Mouse (Mus musculus) cerebellum, adult 11-12 months (tissue): ENCODE measurements at regions not wholly inside any gene's neighbourhood (a gene's known extent, or its start where the extent isn't known, plus 50 kb on each side); places are given as distances from the start of the nearest gene placed in this dataset.

Experiments
- DNase-seq: peaks from one replicate; pipeline ENCODE4 v3.0.0; 2022

DNA sequence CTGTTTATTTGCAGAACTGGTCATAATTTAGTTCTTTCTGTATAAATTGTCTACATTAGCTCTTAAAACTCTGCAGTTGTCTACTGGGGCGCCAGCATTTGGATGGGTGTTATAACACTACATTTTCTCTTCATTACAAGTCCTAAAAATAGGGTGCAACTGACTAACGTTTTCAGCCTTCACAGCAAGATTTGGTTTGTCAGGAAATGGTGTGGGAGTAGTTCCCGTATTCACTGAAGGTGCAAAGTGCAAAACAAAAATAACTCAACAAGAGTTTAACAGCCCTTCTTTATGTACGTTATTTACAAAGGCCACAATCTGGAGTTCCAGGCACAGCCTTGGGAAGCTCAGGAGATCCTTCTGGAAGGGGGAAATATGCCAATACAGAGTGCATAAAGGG, 642.7 kb downstream of the Car8 start:
- no peak for DNase-seq

DNA sequence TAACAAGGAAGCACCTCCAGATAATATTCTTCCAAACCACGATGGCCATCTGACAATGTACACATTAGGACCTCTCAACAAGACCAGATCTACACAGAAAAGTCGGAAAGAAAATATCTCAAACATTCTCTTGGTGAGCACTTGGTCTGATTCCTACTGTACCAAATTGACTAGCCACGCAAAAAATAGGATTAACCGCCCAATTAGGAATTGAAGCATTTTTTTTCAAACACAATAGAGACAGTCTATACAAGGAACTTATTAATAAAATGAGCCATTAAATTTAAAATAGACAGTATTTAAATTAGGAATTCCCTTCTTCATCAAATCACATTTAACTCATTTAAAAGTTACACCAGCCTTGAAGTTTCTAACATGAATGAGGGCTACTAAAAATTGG, 655.0 kb downstream of the Car8 start:
- no peak for DNase-seq

DNA sequence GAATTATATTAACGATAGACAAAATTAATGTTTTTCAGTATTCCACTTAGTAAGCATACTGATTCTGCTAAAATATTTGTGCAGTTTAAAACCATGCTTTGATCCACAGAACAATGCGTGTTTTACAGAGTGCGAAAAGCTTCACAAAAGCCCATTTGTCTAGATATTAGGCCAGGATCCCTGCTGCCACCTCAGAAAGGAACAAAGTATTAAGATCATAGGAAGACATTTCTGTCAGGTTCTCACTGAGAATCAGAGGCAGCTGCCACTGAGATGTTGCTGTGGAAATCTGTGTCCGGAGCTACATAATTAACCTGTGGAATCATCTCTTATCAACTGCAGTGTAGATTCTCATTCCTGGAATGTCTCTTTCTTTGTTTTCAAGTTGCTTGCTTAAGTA, 656.9 kb downstream of the Car8 start:
- no peak for DNase-seq

DNA sequence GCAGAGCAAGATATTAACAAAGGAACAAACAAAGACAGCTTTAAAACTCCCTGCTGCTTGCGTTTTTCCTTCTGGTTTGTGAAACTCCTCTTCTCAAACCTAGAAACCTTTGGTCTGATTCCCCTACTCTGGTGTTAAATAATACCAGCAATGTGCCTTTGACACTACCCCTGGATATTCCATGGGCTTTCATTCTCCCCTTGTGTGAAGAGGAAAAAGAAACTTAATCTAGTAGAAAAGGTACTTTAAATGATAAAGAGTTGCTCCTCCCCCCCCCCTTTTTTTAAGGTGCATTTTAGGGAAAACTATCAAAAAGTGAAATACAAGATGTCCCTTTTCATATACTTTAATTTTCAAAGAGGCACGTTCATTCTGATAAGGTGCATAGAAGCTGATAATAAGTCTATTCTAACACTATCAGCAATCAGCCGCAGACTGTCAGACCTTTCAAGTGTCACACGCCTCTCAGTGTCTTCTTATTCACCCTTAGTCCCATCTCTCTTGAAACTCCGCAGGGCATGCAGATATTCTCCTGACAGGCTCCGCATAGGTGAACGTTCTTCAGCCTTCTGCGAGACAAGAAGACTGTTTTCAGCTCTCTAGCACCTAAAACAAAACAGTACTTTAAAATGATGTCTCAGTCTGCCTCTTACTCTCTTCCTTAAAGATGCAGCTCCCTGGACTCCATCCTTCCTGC, 657.5 kb downstream of the Car8 start:
- no peak for DNase-seq

DNA sequence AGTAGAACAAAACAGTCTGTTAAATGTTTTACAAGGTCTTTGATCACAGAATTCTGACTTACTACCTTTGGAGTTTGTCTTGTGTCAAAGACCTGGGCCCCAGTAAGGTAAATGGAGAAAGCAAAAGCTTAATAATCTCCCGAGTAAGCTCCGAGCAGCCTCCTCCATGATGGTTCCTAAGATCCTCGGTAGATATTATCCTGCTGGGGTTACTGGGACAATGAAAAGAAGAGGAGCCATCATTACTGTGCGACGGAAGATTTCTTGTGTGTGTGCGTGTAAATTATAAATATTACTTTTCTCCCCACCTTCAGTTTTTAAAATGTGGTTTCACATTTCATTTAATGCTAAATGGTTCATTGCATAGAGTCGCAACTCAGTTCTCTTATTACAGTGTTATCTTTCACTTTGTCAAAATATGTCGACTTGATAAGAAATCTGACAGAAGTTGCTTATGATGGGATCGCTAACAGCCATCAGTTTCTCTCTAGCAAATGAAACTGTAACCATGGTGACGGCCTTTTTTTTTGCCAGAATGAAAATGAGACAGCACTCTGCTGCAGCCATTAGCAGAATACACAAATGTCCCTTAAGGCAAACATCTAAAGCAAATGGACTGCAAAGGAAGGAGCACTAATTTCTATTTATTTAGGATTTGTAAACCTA, 658.2 kb downstream of the Car8 start:
- DNase-seq = no peak

DNA sequence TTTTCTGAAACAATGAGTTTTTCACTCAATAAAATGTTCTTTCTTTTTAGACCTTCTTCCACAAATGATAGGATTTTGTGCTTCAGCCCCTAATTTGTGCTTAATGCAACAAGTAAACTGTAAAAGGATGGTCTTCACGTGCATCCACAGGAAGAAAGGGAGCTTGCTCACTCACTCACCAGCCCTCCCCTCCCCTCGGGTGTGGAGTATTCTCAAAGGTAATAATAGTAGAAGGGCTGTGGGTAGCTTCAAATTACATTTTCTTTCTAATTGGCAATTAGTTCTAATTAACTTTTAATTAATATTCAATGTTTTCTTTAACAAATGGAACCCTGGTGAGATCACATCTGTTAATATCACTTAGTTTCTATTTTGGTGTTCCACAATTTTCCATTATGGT, 664.8 kb downstream of the Car8 start:
- DNase-seq = no peak

DNA sequence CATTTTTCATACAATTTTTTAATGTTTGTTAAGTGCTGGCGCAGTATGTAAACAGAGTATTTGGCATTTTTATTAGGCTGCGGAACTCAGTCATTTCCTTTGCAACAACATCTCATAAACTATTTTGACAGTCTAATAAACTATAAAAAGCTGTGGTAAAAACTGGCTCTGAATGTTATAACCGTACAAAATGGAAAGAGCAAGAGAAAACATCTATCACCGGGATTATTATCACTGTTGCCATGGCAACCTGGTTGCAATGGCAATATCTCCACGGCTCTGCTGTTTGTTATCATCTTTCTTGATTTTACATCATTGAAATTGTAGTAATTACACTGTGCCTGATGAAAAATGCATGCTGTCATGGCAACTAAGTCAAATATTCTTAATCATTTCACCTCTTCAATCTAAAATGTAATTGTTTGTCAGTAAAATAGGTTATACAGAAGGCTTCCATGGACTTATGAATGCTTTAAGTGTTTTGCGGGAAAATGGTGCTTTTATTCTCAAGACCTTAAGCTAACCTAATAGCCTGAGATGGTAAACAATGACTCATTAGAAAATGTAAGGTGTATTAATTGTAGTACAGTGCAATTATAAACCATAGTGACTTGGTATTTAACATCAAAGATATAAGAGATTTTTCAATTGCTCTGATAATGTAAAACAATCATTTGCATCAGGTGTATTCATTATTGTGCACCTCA, 671.0 kb downstream of the Car8 start:
- DNase-seq = no peak

DNA sequence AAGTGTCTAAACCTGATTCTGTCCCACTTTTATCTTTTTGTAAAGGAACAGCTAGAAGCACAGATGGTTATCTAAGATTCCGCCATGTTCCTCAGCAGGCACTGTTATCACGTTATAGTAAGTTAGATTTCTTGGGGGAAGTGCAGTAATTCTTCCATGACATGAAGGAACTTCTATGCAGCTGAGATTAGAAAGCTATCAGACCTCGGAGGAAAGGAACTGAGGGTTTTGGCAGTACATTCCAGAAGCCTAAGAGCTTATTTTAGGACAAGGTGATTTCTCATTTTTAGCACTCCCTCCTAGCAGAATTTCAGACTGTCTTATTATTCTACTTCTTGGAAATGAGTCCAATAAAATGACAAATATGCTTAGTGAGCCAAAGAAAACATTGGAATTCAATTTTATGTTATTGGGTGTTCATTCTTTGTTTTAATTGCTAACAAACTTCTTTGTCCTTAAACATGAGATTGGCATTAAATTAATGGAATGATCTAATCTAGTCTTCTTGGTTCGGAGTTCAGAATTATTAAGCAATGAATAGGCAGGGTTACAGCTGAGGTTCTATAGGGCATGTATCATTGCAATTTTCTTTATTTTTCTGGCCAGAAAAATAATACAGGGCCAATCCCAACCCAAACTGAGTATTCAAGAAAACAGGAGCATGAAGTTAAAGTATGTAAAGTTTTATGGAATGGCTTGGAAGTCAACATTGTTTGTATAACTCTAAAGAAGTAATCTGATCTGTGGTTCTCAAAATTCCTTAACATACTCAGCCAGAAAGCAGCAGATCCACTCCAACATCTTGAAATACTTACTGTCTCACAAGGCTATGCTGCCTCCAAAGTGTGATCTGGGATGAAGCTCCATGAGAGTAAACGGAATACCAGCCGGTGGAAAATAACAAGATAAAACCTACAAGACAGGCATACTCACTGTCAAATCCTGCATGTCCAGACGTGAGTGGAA, 678.7 kb downstream of the Car8 start:
- DNase-seq = no peak

DNA sequence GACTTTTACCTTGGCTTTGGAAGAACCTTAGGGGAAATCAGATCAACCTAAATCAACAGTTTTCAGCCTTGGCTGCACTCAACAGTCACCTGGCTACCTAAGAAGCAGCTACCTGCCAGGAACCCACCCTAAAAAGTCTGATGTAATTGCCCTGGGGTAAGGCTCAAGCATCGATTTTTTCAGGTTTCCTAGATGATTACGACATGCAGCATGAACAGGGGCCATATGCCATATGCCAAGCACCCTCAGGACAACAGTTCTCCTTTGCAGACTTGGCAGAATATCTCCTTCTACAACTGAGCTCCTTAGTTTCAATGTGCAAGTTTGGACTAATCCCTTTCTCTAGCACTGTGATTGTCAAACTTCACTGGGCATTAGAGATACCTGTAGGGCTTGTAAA, 680.1 kb downstream of the Car8 start:
- DNase-seq = no peak

DNA sequence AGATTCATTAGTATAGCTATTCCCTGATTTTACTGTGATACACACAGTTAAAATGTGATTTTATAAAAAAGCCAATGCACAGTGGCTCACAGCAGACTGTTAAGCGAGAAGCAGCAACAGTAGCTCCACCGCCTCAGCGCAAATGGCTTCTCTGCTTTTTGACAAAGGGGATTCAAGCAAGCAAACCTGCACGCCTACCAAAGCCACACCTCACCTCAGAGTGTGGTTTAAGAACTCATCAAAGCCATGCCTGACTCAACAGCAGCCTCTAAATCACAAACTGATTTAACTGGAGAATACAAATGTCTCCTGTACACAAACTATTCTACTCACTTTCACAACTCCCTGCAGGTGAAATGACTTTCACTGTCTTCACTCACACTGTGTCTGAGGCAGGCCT, 704.5 kb downstream of the Car8 start:
- DNase-seq = no peak

DNA sequence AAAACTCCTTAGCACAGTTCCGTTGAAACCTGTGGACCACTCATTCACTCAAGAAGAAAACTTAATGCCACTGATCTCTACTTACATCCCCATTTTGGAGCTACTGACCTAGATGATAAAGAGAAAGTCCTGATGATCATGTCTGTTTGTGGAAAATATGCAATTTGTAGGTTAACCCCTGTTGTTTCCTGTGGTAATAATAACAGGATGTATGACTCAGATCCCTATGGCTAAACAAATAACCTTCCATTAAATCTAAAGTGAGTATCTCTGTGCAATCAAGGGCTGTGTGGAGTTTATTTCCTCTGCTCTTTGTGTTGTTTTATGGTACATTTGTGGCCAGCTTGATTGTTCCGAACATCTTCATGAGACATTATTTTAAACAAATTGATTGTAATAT, 711.1 kb downstream of the Car8 start:
- DNase-seq = no peak

DNA sequence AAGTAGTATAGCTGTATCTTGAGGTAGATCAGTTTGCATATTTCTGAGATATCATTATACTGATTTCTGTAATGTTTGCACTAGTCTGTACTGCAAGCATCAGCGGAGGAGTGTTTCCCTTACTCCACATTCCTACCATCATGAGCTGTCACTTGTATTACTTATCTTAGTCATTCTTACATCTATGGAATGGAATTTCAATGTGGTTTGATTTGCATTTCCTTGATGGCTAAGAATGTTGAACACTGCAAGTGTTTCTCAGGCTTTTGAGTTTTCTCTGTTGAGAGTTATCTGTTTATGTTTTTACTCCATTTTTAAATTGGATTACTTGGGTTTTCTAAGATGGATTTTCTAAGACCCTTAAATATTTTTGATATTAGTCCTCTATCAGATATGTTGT, 725.8 kb downstream of the Car8 start:
- DNase-seq = no peak

DNA sequence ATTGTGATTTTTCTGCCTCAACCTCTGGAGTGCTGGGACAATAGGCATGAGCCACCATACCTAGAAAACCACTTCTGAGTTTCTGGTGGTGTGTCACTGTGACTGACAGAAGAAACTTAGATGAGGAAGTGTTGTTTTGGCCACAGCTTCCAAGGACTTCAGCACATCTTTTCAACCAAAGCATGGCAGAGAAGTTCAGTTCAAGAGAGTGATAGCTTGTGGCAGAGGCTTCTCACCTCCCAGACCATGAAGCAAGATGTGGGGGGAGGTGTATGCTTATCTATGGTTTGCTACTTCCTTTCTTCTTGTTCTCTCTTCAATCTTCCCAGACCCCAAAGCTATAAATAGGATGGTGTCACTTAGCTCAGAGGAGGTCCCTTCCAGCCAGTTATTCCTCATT, 753.3 kb downstream of the Car8 start:
- DNase-seq = no peak

DNA sequence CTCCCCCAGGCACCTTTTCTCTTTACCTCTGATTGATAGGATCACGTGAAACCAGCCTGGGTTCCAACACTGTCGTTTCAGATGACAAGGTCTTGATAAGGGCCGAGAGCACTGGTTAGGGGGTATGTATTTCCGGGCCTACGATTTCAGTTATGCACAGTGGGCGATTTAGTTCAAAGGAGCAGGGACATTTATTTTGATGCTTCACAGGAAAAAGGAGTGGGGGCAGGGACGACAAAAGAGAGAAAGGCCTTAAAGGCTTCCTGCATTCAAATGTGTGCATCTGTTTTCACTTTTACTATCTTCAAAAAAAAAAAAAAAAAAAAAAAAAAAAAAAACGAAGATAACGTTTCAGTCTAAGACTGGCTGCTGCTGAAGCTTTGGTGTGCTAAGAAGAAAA, 783.7 kb downstream of the Car8 start:
- DNase-seq = no peak

DNA sequence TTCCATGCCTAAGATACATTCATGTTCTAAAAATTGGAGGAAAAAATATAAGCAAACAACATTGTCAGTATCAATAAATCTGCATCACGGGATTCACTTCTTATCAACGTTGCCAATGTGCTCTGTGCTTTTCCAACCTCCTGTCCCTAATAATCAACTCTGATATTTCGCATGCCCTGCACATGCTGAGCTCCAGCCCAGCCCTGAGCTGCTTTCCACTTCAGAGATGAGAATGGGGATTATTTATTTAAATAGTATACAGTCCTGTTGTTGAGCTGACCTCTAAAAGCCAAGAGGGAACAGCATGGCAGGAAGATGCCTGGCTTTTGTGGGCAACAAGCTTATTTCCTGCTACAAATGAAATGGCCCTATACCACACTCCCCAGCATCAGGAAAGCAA, 786.2 kb downstream of the Car8 start:
- no peak for DNase-seq

DNA sequence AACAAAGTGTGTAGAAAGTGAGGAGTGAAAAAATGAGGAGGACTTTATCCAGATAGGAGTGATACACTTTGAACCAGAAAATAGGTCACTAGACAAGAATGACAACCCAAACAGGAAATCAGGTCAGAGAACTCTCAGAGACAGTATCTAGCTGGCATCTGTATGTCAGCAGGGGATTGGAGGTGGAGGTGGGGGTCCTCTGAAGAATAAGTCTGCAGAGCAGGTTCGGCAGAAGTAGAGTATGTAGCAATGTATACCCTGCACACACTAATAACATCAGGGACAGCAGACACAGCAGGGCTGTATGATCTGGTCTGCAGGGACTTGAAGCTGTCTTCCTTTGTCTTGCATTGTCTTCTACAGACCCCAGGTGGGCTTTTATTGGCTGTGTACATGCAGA, 787.9 kb downstream of the Car8 start:
- no peak for DNase-seq

DNA sequence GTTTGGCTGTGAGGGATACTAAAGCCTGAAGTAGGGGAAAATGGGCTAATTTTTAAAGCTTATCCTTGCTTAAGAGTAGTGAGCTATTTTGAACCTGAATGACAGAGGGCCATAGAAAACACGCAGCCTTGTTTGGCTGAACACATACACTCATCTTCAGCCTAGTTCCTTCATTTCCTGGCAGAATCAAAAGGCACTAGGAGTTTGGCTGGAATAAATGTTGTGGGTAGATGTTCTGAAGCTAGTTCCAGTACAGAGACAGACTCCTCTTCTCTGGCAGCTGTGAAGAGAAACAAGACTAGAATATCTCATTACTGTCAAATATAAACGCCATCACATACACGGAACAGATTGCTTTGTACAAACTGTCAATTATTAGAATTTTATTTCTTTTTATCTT, 809.5 kb downstream of the Car8 start:
- no peak for DNase-seq

DNA sequence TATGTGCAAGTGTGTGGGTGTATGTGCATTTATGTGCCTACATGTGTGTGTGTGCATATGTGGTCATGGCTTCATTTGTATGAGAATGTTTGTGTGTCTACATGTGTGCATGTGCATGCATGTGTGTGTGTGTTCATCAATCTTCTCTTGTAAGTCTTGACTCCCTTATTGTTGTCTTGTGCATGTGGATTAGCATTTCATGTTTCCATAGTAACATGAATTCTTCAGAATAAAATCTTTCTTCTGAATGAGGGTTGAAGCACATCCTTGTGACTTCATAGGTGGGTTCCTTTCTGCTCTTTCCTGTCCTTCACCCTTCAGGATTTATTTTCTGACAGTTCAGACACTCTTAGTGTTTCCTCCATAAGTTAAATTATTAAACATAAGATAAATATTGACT, 814.8 kb downstream of the Car8 start:
- no peak for DNase-seq

DNA sequence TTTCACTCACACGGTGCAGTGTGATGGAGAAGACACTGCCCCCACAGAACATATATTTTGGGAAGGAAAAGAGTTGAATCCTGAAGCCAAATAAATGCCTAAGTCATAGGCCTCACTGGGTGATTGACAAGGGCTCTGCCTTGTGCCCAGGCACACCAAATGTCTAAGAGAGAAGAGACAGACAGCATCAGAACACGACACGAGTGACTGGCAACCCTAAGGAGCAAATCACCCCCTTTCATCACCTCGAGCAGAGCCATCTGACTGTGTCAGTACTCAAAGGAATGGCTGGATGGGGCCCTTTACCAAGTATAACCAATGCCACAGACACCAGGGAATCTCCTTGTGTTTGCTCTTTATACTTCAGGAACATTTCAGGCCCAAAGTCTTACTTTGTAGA, 815.6 kb downstream of the Car8 start:
- no peak for DNase-seq

DNA sequence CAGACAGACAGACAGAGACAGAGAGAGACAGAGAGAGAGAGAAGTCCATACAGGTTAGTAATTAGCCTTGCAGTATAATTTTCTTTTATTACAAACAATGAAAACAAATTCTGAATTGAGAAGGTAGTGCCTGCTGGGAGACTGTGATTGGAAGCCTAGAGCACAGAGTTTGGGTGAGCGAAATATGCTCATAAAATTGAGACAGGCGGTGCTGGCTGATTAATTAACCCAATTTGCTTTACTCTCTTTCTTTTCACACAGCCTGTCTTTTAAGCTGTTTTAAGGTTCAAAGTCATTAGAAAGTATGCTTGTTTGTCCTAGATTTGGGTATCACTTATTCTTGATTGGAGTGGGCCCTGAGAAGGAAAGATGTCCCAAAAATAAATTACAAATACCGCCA, 816.1 kb downstream of the Car8 start:
- DNase-seq = no peak

DNA sequence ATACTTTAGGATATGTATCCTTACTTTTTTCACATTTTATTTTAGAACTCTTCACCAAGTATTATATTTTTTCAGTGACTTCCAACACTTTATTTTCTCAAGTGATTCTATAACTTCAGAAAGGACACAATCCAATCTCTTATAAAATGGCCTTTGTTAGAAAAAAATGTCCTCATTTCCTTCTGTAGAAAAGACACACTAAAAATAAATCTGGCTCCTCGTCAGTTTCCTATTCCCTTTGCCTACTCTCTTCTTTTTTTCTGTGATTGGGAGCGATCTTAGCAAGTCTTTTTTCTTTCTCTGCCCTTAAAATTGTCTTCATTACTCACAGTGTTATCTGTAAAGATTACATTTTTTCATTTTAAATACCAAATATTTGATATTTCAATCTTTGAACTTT, 824.5 kb downstream of the Car8 start:
- no peak for DNase-seq

DNA sequence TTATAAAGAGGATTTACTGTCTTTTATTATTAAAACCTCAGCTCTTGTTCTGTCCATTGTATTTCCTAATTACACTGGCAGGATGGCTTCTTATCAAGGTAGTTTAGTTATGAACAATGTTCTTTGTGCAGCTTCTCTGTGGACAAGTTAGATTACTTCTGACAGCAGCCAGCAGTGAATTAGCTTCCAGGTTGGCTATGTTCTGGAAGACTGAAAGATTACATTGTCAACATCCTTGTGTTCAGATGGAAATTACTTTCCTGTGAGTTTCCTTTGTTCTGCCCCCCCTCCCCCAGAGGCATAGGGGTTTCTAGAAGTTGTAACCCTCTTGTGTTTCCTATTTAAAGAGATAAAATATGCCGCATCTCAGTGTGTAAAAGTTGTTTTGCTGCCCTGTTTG, 846.1 kb downstream of the Car8 start:
- DNase-seq = no peak

DNA sequence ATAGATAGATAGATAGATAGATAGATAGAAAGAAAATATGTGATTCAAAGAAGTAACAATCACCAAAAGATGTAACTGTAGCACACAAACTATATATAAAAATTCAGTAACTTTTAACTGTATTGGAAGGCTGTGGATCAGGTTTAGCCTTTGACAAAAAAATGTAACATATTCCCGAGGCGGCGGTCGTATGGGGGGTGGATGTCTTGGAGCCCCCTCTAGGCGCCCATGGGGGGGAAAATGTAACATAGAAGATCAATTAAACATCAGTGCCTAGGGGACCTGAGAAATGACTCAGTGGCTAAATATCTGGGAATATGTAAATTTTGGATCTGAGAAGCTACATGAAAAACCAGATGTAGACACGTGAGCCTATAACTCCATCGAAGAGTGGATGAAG, 847.2 kb downstream of the Car8 start:
- DNase-seq = no peak
